Mouse (Mus musculus): ENCODE data around the gene Cdk17. TPM values are rescaled to one million over a fixed set of nuclear protein-coding genes. Genes with fewer than 3 reads are reported as not detected.
A peak's percentile ranks its signal among the peaks of the same experiment; 100 is the strongest.

Gene Cdk17
- 25.8 and 27.3 TPM in 2 replicates for polyA plus RNA-seq (2012; ENCODE audit: insufficient read depth, insufficient read length, missing spikeins)

DNA sequence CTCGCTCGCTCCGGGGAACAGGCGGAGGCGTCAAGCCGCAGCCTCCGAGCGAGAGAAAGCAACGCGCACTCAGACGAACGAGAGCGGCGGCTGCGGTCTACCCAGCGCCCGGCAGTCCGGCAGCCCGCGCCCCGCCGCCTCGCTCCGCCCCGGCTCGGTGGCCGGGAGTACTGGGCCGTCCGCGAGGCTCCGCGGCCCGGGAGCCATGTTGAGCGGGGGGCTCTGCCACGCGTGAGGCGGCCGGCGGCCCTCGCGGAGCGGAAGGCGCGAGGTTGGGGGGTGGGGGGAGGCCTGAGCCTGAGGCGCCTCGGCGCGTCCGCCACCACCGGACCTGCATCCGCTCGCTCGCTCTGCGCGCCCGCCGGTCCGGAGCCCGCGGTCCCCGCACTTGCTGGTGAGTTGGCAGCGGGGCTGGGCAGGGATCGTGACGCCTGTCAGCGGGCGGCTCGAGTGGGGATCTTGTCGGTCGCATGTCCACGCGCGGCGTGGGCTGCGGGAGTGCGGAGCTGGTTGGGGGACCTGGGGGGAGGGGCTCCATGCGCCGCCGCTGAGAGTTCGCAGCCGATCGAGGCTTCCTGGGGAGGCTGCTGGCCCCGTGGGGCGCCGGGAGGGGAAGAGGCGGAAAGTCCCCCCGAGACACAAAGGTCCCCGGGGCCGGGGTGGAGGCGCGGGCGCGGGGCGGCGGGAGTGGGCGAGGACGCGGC, at the start of gene Cdk17:
Cdk17 (plus strand) TSS at position 69 of the 704 bp plus-strand sequence.
- TF ChIP-seq CTCF (IDR thresholded peaks at IDR 0.05; ENCODE audit: low read depth, low read length) (no peak), POLR2A (IDR thresholded peaks at IDR 0.05; ENCODE audit: borderline replicate concordance, low read depth, low read length) (no peak)
- peaks cover 25% of the 10 kb centered on the region for H3K4me1 ChIP-seq (ENCODE audit: control insufficient read depth, insufficient read depth, low read length)
- H3K27ac ChIP-seq (ENCODE audit: insufficient read depth, low read depth, low read length), result peak within 1 kb of the TSS; percentile 92

DNA sequence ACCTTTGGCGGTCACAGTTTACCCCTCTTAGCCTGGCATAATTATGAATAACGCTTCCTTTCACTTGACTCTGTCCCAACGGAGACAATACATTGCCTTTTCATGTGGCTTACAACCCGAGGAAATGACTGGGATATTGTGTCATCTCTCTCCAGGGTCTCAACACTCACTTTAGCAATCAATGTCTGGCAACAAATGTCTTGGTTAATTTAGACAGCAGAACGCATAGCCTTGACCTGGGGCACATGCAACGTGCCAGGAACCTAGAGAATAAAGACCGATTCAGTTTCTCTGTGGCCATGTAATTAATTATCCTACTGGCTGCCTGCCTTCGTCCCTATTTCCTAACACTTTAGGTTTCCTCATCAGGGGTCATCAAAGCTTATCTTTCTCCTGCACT, 49.3 kb upstream of the Cdk17 start:
- no peak overlapping the region for H3K27ac ChIP-seq (ENCODE audit: insufficient read depth, low read depth, low read length)
- TF ChIP-seq CTCF (IDR thresholded peaks at IDR 0.05; ENCODE audit: low read depth, low read length), result no peak
- no peak for TF ChIP-seq POLR2A (IDR thresholded peaks at IDR 0.05; ENCODE audit: borderline replicate concordance, low read depth, low read length)
- H3K4me1 ChIP-seq (ENCODE audit: control insufficient read depth, insufficient read depth, low read length), result peaks cover 3% of the 10 kb centered on the region
- no peak overlapping the region for H3K4me3 ChIP-seq (ENCODE audit: insufficient read depth, low read length)

More for the DNA sequence above, at the start of gene Cdk17:
- H3K4me3 ChIP-seq (ENCODE audit: insufficient read depth, low read length), result peak within 1 kb of the TSS; percentile 100

DNA sequence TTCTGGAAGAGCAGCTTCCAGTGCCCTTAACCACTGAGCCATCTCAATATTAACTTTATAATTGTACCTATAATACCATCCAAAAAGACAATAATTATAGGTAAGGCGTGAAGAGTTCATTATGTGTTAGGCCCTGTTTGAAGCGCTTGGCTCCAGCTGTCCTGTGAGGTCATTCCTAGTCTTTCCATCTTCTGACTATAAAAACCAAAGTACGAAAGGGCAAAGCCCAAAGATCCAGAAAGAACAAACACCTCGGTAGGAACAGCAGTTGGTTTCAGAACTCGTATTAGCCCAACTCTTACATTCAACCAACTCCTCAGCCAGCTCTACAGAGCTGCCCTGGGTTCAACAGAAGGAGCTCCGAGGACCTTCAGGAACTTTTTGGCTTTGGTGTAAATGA, 48.7 kb upstream of the Cdk17 start:
- Histone ChIP-seq H3K27ac (ENCODE audit: insufficient read depth, low read depth, low read length) (no peak overlapping the region), H3K4me3 (ENCODE audit: insufficient read depth, low read length) (no peak overlapping the region), H3K4me1 (ENCODE audit: control insufficient read depth, insufficient read depth, low read length) (peaks cover 3% of the 10 kb centered on the region)
- no peak for TF ChIP-seq CTCF (IDR thresholded peaks at IDR 0.05; ENCODE audit: low read depth, low read length)
- no peak for TF ChIP-seq POLR2A (IDR thresholded peaks at IDR 0.05; ENCODE audit: borderline replicate concordance, low read depth, low read length)

DNA sequence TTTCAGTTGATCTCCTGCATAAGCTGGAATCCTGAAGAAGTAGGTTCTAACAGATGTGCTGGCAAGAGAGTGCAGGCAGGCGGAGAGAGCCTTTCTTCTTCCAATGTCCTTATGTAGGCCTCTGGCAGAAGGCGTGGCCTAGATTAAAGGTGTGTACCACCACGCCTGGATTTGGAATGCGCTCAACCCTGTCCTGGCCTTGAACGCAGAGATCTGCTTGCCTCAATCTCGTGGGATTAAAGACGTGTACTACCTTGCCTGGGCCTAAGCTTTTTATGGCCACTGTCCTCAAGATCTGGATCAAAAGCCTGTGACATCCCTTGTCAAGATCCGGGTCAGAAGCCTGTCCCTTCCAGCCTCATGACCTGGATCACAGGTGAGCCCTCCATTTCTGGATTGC, 46.7 kb upstream of the Cdk17 start:
- Histone ChIP-seq H3K4me1 (ENCODE audit: control insufficient read depth, insufficient read depth, low read length) (peaks cover 3% of the 10 kb centered on the region), H3K4me3 (ENCODE audit: insufficient read depth, low read length) (no peak overlapping the region), H3K27ac (ENCODE audit: insufficient read depth, low read depth, low read length) (no peak overlapping the region)
- TF ChIP-seq POLR2A (IDR thresholded peaks at IDR 0.05; ENCODE audit: borderline replicate concordance, low read depth, low read length), result no peak
- TF ChIP-seq CTCF (IDR thresholded peaks at IDR 0.05; ENCODE audit: low read depth, low read length), result no peak

DNA sequence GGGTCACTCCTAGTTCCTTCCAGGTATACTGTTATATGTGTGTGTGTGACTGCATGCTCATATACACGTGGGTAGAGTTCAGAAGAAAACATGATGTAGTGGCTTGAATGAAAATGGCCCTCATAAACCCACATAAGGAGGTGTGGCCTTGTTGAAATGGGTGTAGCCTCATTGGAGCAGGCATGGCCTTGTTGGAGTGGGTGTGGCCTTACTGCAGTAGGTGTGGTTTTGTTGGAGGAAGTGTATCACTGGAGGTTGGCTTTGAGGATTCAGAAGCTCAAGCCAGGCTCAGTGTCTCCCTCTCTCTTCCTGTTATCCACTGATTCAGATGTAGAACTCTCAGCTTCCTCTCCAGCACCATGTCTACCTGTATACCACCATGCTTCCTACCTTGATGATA, 45.9 kb upstream of the Cdk17 start:
- Histone ChIP-seq H3K4me3 (ENCODE audit: insufficient read depth, low read length) (no peak overlapping the region), H3K4me1 (ENCODE audit: control insufficient read depth, insufficient read depth, low read length) (peaks cover 3% of the 10 kb centered on the region), H3K27ac (ENCODE audit: insufficient read depth, low read depth, low read length) (no peak overlapping the region)
- TF ChIP-seq POLR2A (IDR thresholded peaks at IDR 0.05; ENCODE audit: borderline replicate concordance, low read depth, low read length) (no peak), CTCF (IDR thresholded peaks at IDR 0.05; ENCODE audit: low read depth, low read length) (no peak)

DNA sequence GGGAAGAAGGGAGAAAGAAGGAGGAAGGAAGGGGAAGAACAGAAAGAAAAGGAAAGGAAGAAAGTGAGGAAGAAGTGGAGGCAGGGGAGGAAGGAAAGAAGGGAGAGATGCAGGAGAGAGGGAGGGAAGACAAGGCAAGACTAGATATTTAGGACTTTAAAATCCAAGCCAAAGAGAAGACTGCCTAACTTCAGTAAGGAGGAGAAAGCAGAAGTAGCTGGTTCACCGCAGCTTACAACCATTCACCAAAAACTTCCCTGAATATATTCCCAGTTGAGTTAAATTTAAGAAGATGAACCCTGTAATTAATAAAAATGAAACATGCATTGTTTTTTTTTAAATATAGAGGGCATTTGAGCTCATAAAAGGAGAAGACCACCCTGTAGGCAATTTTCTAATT, 44.9 kb upstream of the Cdk17 start:
- TF ChIP-seq CTCF (IDR thresholded peaks at IDR 0.05; ENCODE audit: low read depth, low read length) (no peak), POLR2A (IDR thresholded peaks at IDR 0.05; ENCODE audit: borderline replicate concordance, low read depth, low read length) (no peak)

DNA sequence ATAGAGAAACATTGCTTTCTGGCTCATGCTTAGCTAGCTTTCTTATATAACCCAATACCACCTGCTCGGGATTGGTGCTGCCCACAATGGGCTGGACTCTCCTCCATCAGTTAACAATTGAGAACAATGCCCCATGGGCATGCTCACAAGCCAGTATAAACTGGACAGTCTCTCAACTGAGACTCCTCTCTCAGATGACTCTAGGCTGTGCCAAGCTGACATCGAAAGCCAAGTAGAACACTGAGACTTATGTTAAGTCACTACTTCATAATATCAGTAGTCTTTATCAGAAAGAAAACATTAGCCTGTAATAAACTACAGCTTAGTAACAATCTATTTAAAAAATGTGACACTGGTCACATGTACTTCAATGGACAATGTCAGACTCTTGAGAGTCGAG, 44.0 kb upstream of the Cdk17 start:
- no peak overlapping the region for H3K27ac ChIP-seq (ENCODE audit: insufficient read depth, low read depth, low read length)
- H3K4me3 ChIP-seq (ENCODE audit: insufficient read depth, low read length), result no peak overlapping the region
- peaks cover 3% of the 10 kb centered on the region for H3K4me1 ChIP-seq (ENCODE audit: control insufficient read depth, insufficient read depth, low read length)
- TF ChIP-seq POLR2A (IDR thresholded peaks at IDR 0.05; ENCODE audit: borderline replicate concordance, low read depth, low read length), result no peak
- TF ChIP-seq CTCF (IDR thresholded peaks at IDR 0.05; ENCODE audit: low read depth, low read length), result no peak

More for the DNA sequence above, 44.9 kb upstream of the Cdk17 start:
- Histone ChIP-seq H3K4me1 (ENCODE audit: control insufficient read depth, insufficient read depth, low read length) (peaks cover 3% of the 10 kb centered on the region), H3K4me3 (ENCODE audit: insufficient read depth, low read length) (no peak overlapping the region), H3K27ac (ENCODE audit: insufficient read depth, low read depth, low read length) (no peak overlapping the region)

DNA sequence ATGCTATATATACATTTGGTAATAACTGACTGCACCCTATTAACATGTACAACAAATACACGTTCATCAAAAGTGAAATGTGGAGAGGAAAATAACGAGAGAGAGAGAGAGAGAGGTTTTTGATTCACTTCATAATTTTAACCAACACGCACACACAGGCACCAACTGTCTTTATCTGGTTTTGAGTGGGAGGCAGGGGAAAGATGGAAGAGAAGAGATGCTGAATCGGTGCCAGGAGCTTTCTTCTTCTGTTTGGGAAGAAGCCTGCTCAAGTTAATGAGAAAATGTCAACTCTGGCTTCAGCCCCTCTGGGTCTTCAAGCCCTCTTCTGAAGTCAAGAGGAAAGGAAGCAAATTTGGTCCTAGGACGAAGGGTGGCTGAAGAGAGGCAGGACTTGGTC, 40.9 kb upstream of the Cdk17 start:
- no peak overlapping the region for H3K27ac ChIP-seq (ENCODE audit: insufficient read depth, low read depth, low read length)
- TF ChIP-seq POLR2A (IDR thresholded peaks at IDR 0.05; ENCODE audit: borderline replicate concordance, low read depth, low read length) (no peak), CTCF (IDR thresholded peaks at IDR 0.05; ENCODE audit: low read depth, low read length) (no peak)
- H3K4me1 ChIP-seq (ENCODE audit: control insufficient read depth, insufficient read depth, low read length), result peaks cover 17% of the 10 kb centered on the region
- H3K4me3 ChIP-seq (ENCODE audit: insufficient read depth, low read length), result no peak overlapping the region

DNA sequence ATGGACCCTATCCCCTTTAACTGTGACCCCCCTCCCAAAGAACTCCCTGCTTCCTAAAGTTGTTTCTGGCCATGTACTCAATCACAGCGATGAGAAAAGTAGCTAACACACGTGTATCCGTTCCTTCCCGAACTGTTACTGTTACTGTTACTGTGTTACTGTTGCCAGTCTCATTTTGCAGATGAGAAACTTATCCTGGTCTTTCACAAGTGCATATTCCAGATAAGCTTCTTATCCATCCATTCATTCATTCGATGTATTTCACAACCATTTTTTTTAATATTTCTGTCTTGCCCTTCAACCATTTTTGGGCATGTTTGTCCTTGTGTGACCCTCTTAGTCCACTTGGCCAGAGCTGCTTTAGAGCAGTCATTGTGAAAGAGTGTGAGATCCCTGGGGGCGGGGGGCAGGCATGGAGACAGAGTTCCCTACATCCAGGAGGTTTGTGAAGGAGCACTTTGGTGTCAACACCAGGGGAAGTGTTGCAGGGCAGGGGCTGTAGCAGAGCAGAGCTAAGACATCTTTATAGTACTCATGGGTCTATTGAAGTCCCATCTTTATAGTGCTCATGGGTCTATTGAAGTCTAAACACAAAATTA, 39.3 kb upstream of the Cdk17 start:
- peaks cover 15% of the 10 kb centered on the region for H3K4me1 ChIP-seq (ENCODE audit: control insufficient read depth, insufficient read depth, low read length)
- no peak overlapping the region for H3K4me3 ChIP-seq (ENCODE audit: insufficient read depth, low read length)
- TF ChIP-seq CTCF (IDR thresholded peaks at IDR 0.05; ENCODE audit: low read depth, low read length), result no peak
- TF ChIP-seq POLR2A (IDR thresholded peaks at IDR 0.05; ENCODE audit: borderline replicate concordance, low read depth, low read length), result no peak
- no peak overlapping the region for H3K27ac ChIP-seq (ENCODE audit: insufficient read depth, low read depth, low read length)

Measured in bone marrow macrophage, adult 2 months (primary cell).